Mouse (Mus musculus): ENCODE data around the gene Msrb3.

- TF ChIP-seq CTCF (IDR thresholded peaks at IDR 0.05; ENCODE audit: low read depth) (no peak), EP300 (IDR thresholded peaks at IDR 0.05; ENCODE audit: low read depth) (no peak)
Observed at GRCm38 (mm10) chr10:120839966-120840365, 58.9 kb downstream of the Msrb3 start.

All from heart, postnatal 0 days (tissue).